Mouse (Mus musculus) limb, embryonic 15.5 days (tissue): ENCODE data around the gene Clcn6. TPM values are rescaled to one million over a fixed set of nuclear protein-coding genes. Genes with fewer than 3 reads are reported as not detected.

ENCODE experiments used
- ATAC-seq: fragments of 200-750 bp; cut with Nextera tagmentation; 2 replicates; pipeline ENCODE4 v1.8.0; 2017; ENCODE audit warnings: low read depth, moderate TSS enrichment; ENCODE audit not compliant: insufficient number of reproducible peaks, low FRiP score, low TSS enrichment
- H3K27ac ChIP-seq: fragments of 300-500 bp; sonication (generic); 2 replicates; pipeline ENCODE4 v1.5.1; 2015; ENCODE audit warnings: moderate library complexity, mild to moderate bottlenecking, inconsistent platforms
- H3K27me3 ChIP-seq: fragments of 300-500 bp; sonication (generic); 2 replicates; pipeline ENCODE4 v1.6.1; 2015; ENCODE audit warnings: inconsistent platforms
- H3K36me3 ChIP-seq: fragments of 300-500 bp; sonication (generic); 2 replicates; pipeline ENCODE4 v1.6.1; 2015; ENCODE audit warnings: inconsistent platforms
- H3K4me1 ChIP-seq: fragments of 300-500 bp; sonication (generic); 2 replicates; pipeline ENCODE4 v1.6.1; 2015; ENCODE audit warnings: inconsistent platforms
- H3K4me2 ChIP-seq: fragments of 300-500 bp; sonication (generic); 2 replicates; pipeline ENCODE4 v1.6.1; 2015; ENCODE audit warnings: mild to moderate bottlenecking, inconsistent platforms
- H3K4me3 ChIP-seq: fragments of 300-500 bp; sonication (generic); 2 replicates; pipeline ENCODE4 v1.5.1; 2015; ENCODE audit warnings: mild to moderate bottlenecking, inconsistent platforms
- H3K9ac ChIP-seq: fragments of 300-500 bp; sonication (generic); 2 replicates; pipeline ENCODE4 v1.6.1; 2015; ENCODE audit warnings: inconsistent platforms
- H3K9me3 ChIP-seq: fragments of 300-500 bp; sonication (generic); 2 replicates; pipeline ENCODE4 v1.6.1; 2016; ENCODE audit warnings: inconsistent platforms
- WGBS: fragments of 180-500 bp; shearing (Covaris S2); methylation state at CpG from one replicate; pipeline ENCODE4 v1.1.7; 2015; 5-methylcytosine and 5-hydroxymethylcytosine counted together
- polyA plus RNA-seq: library from polyadenylated mRNA; unstranded; fragments of >200 nt; fragmentation: Nextera tagmentation; extraction: Ambion mirVana; gene quantifications from 2 replicates; pipeline ENCODE4 v1.2.1, GENCODE M21; 2015

Gene Clcn6
- polyA plus RNA-seq, 1 experiment from 2014 or later: 6.8 TPM

DNA sequence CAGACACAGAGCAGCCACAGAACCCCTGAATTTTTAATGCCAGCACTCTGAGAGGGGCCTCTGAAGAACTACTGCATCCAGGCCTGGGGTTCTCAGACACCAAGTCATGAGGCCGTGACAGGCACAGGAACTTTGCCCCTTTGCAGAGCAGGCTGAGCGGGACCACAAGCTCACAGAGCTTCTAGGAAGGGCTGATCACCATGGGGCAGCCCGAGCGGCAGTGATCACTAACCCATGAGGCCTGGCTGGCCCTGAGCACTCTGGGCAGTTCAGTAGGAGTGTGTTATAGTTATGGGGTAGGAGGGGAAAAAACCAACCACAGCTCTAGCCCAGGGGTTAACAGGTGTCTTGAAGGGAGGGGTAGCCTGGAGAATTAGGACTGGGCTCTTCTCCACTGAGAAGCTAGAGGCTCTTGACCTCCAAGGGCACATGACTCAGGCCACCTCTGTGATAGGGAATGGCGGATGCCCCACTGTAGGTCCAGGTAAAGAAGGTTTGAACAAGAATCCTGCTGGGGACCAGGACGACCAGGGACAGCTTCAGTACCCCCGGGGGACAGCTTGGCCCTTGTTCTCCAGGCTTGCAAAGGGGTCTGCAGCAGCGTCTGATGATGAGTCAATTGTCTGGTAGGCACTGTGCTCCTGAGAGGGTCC lies 41.4 kb upstream of the Clcn6 start:
- Histone ChIP-seq H3K4me3 (no peak overlapping the region), H3K27me3 (no peaks in the 10 kb centered on the region), H3K4me1 (peaks cover 22% of the 10 kb centered on the region), H3K36me3 (peaks cover 30% of the 10 kb centered on the region), H3K4me2 (no peak overlapping the region), H3K27ac (no peak overlapping the region), H3K9ac (no peak overlapping the region), H3K9me3 (no peaks in the 10 kb centered on the region)
- WGBS: 91% methylated on average over 8 of the region's 8 CpGs
- no peak for ATAC-seq

DNA sequence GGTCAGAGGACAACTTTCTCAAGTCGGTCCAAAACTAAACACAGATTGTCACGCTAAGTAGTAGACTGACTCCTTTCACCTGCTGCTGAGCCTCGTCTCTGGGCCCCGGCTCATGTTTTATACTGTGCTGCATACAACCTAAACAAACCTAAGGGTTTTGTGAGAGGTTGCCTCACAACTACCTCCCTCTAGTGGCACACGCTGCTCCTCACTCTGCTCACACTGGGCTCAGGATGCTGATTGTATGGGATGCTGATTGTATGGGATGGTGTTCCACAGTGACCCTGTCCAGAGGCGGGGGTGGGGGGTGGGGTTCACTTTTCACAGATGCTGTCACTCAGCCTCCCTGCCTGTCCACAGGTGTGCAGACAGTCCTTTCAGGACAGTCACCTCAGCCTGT lies 40.6 kb upstream of the Clcn6 start:
- H3K27me3 ChIP-seq: no peaks in the 10 kb centered on the region
- 69% methylated on average over 6 of the region's 6 CpGs for WGBS
- H3K4me1 ChIP-seq: peaks cover 22% of the 10 kb centered on the region
- H3K27ac ChIP-seq: no peak overlapping the region
- ATAC-seq: no peak
- H3K9me3 ChIP-seq: no peaks in the 10 kb centered on the region
- peaks cover 30% of the 10 kb centered on the region for H3K36me3 ChIP-seq
- no peak overlapping the region for H3K4me3 ChIP-seq
- no peak overlapping the region for H3K4me2 ChIP-seq
- no peak overlapping the region for H3K9ac ChIP-seq

DNA sequence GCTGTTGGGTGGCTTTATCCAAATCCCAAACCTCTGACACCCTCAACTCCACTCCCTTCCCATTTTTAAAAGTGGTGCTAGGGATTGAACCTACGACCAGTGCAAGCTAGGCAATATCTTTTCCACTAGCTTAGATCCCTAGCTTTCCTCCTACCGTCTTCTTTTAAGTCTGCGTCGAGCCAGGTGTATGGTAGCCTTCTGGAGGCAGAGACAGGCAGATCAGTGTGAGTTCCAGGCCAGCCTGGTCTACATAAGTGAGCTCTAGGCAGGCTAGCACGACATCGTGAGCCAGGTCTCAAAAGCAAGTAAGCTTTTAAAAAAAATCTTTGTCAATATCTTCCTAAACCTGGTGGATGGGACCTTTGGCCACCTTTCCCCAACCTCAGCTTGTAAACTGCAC lies 37.3 kb upstream of the Clcn6 start:
- Histone ChIP-seq H3K4me3 (no peak overlapping the region), H3K9me3 (no peaks in the 10 kb centered on the region), H3K4me1 (peaks cover 9% of the 10 kb centered on the region), H3K27me3 (no peaks in the 10 kb centered on the region), H3K4me2 (no peak overlapping the region), H3K27ac (no peak overlapping the region), H3K36me3 (peaks cover 16% of the 10 kb centered on the region), H3K9ac (no peak overlapping the region)
- 85% methylated on average over 6 of the region's 6 CpGs for WGBS
- ATAC-seq: no peak

DNA sequence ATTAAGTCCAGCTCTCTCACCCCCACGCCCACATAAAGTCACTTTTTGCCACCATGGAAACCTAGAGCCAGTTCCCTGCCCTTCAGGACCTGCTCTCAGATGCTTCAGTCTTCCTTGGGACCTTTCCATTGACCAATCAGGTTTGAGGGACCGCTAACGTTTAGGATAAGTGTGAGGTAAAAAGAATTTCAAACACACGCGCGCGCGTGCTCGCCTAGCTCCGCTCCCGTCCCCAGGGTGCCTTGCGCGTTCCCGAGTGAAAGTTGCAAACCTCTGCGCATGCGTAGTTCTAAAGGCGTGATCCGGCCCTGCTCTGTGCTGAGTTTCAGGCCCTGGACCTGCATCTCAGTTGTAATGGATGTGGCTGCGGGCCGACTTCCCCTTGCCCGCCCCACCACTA lies 36.6 kb upstream of the Clcn6 start:
- H3K4me1 ChIP-seq: peaks cover 12% of the 10 kb centered on the region
- H3K27ac ChIP-seq: peak overlapping the region; percentile 5; the same call in 1 of the 2 replicates
- H3K36me3 ChIP-seq: peaks cover 11% of the 10 kb centered on the region
- 22% methylated on average over 21 of the region's 21 CpGs for WGBS
- no peaks in the 10 kb centered on the region for H3K27me3 ChIP-seq
- peak overlapping the region; percentile 46 for H3K4me2 ChIP-seq
- no peaks in the 10 kb centered on the region for H3K9me3 ChIP-seq
- peak overlapping the region; percentile 33 for H3K4me3 ChIP-seq
- H3K9ac ChIP-seq: no peak overlapping the region
- no peak for ATAC-seq

DNA sequence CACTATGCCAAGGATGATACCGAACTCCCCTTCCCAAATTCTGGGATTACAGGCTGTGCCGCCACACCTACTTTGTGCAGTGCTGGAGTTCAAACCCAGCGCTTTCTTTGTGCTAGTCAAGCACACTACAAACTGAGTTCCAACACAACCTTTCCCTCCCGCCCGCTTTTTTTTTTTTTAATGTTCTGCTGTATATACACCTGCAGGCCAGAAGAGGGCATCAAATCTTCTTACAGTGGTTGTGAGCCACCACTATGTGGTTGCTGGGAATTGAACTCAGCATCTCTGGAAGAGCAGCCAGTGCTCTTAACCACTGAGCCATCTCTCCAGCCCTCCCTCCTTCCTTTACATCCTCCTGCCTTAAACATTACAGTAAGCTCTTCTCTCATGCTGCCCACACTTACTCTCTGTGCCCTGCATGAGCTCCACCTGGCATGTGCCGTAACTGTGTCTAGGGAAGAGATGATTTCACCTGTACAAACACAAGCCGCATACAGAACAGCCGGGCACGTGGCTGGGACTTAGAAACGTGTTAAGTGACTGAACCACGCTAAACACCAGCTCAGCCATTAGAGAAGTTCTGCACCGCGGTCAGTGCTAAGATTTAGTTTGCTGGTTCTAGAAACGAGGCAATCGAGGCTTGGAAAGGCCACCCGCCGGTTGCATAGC lies 36.0 kb upstream of the Clcn6 start:
- Histone ChIP-seq H3K4me1 (peaks cover 12% of the 10 kb centered on the region), H3K27ac (peak overlapping the region; percentile 5; the same call in 1 of the 2 replicates), H3K4me2 (peak overlapping the region; percentile 46), H3K36me3 (peaks cover 5% of the 10 kb centered on the region), H3K27me3 (no peaks in the 10 kb centered on the region), H3K4me3 (peak overlapping the region; percentile 33), H3K9ac (no peak overlapping the region), H3K9me3 (no peaks in the 10 kb centered on the region)
- WGBS: 38% methylated on average over 17 of the region's 17 CpGs
- ATAC-seq: no peak

DNA sequence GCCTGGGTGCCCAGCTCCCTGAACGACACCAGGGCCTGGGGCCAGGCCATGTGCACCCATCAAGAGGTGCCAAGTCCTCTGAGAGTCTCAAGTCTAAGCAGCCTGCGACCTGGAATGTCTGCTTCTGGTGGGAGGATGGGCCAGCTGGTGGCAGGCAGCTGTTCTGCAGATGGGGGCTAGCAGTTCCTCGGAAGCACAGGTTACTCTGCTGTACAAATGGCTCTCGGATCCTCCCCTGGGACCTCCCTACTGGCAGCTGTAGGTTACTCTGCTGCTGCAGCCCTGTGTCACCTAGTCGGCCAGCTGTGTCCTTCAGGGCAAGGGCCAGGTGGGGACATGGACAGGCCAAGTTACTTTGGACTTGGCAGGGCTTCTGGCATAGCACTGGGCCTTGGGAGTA lies 32.9 kb upstream of the Clcn6 start:
- Histone ChIP-seq H3K36me3 (no peaks in the 10 kb centered on the region), H3K27me3 (no peaks in the 10 kb centered on the region), H3K4me2 (no peak overlapping the region), H3K9me3 (no peaks in the 10 kb centered on the region), H3K4me3 (no peak overlapping the region), H3K4me1 (peaks cover 15% of the 10 kb centered on the region), H3K27ac (no peak overlapping the region), H3K9ac (no peak overlapping the region)
- no peak for ATAC-seq
- 32% methylated on average over 5 of the region's 5 CpGs for WGBS

GRCm38 (mm10) chr4:148069602-148070218 lies 31.1 kb upstream of the Clcn6 start:
- Histone ChIP-seq H3K36me3 (no peaks in the 10 kb centered on the region), H3K9ac (no peak overlapping the region), H3K27me3 (no peaks in the 10 kb centered on the region), H3K9me3 (no peaks in the 10 kb centered on the region), H3K4me2 (no peak overlapping the region), H3K4me3 (no peak overlapping the region), H3K27ac (no peak overlapping the region), H3K4me1 (peaks cover 10% of the 10 kb centered on the region; the same call in 1 of the 2 replicates)
- 73% methylated on average over 9 of the region's 9 CpGs for WGBS
- no peak for ATAC-seq

DNA sequence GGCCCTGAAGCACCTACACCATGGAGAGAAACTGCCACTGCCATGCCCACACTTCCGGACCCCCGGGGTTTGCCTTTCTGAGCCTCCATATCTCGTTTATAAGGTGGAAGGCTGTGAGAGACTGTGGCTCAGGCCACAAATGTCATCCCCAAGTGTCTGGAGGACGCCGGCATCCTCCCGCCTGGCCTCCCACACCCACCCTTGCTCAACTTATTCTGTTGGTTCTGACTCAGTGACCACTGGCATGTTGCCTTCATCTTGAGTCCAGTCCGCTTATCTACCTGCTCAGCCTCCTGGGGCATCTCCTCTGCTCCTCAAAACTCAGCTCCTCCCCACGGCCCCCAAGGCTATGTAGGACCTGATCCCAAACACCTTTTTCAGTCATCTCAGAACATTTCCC lies 28.7 kb upstream of the Clcn6 start:
- Histone ChIP-seq H3K4me3 (no peak overlapping the region), H3K9ac (no peak overlapping the region), H3K9me3 (no peaks in the 10 kb centered on the region), H3K36me3 (no peaks in the 10 kb centered on the region), H3K4me2 (no peak overlapping the region), H3K27ac (no peak overlapping the region), H3K4me1 (peaks cover 9% of the 10 kb centered on the region; the same call in 1 of the 2 replicates), H3K27me3 (no peaks in the 10 kb centered on the region)
- ATAC-seq: no peak
- WGBS: 84% methylated on average over 8 of the region's 8 CpGs

DNA sequence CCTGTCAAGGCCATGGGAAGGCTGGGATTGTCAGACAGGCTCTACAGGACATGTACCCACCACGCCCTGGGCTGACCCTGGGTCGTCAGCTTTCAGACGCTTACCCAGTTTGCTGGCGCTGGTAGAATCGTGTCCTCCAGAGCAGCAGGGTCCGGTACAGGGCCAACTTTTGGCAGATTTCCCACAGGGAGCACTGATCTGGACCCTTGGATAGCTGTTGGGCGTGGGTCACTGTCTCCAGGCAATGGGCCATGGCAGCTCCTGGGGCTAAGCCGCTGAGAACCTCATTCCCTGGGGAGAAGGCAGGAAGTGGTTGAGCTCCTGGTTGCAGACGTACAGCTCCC lies 27.8 kb upstream of the Clcn6 start:
- Histone ChIP-seq H3K36me3 (no peaks in the 10 kb centered on the region), H3K9ac (no peak overlapping the region), H3K9me3 (no peaks in the 10 kb centered on the region), H3K4me2 (no peak overlapping the region), H3K4me1 (peaks cover 9% of the 10 kb centered on the region; the same call in 1 of the 2 replicates), H3K27ac (no peak overlapping the region), H3K4me3 (no peak overlapping the region), H3K27me3 (no peaks in the 10 kb centered on the region)
- WGBS: 61% methylated on average over 9 of the region's 9 CpGs
- no peak for ATAC-seq

GRCm38 (mm10) chr4:148065702-148066400 lies 27.2 kb upstream of the Clcn6 start:
- Histone ChIP-seq H3K4me3 (no peak overlapping the region), H3K4me1 (peaks cover 9% of the 10 kb centered on the region; the same call in 1 of the 2 replicates), H3K9me3 (no peaks in the 10 kb centered on the region), H3K4me2 (no peak overlapping the region), H3K36me3 (no peaks in the 10 kb centered on the region), H3K27ac (no peak overlapping the region), H3K9ac (no peak overlapping the region), H3K27me3 (no peaks in the 10 kb centered on the region)
- 41% methylated on average over 6 of the region's 6 CpGs for WGBS
- ATAC-seq: no peak

DNA sequence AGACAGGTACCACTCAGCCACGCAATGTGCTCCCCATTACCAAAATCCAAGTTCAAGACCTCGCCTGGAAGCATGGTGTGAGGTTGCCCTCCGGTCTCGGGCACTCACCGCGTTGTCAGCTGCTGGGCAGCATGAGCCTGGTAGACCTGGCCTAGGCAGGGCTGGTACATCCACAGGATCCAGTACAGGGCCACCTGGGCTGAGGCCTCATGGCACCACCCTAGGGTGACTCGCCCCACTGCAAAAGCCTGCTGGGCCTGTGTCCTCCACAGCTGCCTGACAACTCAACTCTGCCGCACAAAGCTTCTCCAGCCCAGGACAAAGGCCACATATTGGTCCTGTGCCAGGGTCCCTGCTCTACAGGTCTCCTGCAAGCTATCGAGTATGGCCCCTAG lies 22.5 kb upstream of the Clcn6 start:
- 88% methylated on average over 9 of the region's 9 CpGs for WGBS
- ATAC-seq: no peak
- Histone ChIP-seq H3K9ac (no peak overlapping the region), H3K36me3 (peaks cover 28% of the 10 kb centered on the region), H3K4me1 (peaks cover 8% of the 10 kb centered on the region; the same call in 1 of the 2 replicates), H3K27me3 (no peaks in the 10 kb centered on the region), H3K4me2 (no peak overlapping the region), H3K9me3 (no peaks in the 10 kb centered on the region), H3K27ac (no peak overlapping the region), H3K4me3 (no peak overlapping the region)
